Mouse (Mus musculus) cortical plate, adult 2 months (tissue): ENCODE measurements around the gene Creb3l1.

Source experiments
- CTCF ChIP-seq: fragments of 200-500 bp; IDR thresholded peaks from 2 replicates; pipeline ENCODE4 v1.5.1; 2011; ENCODE audit warnings: mild to moderate bottlenecking, control low read depth, low read length; ENCODE audit not compliant: insufficient read depth; ENCODE audit errors: extremely low read depth
- POLR2A ChIP-seq: fragments of 200-500 bp; IDR thresholded peaks from 2 replicates; pipeline ENCODE4 v1.6.1; 2011; ENCODE audit warnings: mild to moderate bottlenecking, low read length, control low read depth; ENCODE audit not compliant: insufficient read depth; ENCODE audit errors: extremely low read depth

DNA sequence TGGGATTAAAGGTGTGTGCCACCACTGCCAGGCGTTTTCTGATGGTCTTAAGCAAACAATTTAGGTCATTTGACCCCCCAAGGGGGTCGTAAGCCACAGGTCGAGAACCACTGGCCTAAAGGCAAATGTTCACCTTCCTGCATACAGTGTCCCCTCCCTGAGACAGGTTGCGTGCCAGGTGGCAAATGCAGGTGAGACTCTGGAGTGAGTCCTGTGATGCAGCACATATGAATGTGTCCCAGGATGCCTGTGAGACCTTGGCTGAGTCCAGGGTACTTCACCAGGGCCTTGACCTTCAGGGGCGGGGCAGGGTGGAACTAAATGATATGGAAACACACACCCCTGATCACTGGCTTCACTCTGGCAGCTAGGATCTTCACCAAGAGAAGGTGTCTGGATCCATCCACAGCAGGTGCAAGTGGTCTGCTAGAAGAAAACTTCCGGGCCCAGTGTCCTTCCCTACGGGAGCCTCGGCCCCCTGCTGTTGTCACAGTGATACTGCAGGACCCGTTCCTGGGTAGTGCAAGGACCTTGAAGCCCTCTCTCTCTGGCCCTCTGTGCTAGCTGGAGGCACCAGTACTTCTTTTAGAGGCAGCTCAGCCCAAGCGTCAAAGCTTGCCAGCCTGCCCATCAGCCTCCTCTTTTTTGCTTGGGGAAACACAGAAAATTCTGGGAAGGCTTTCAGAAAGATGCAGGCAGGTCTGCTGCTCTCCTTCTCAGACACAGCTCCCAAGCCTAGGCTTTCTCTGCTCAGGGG lies 65.4 kb downstream of the Creb3l1 start:
- TF ChIP-seq CTCF (peak; percentile 61), POLR2A (peak; percentile 38; the same call in 1 of the 2 replicates)
